Comparison of ENCODE assay signal across 21 mouse cellular contexts in the genomic region with DNA sequence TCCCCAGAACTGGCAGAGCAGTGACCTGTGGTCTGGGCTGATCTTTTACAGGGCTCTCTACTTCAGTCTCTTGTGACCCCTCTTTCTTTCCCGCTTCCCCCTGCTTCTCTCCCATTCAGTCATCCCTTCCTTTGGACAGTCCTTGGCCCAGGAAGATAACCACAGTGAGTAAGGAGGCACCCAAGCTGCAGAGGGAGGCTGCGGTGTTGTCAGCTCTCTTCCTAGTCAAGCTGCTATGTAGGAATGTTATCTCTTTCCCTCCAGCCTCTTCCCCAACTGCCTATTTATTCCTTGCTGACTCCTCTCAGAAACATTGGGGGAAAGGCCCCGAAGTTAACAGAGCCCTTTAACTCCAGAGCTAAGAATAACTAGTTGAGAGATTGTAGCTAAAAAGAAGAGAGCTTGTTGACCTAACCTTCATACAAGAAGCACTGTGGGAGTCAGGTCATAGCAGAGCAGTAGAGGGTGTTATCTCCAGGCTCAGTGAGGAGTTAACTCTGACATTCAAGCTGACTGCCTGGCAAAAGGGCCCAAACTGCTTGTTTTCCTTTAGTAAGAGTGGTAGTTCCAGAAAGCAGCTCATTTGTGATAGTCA. TPM values are rescaled to one million over a fixed set of nuclear protein-coding genes. Genes with fewer than 3 reads are reported as not detected.
DNase-seq lines count a peak whose midpoint lies in the region; ATAC-seq lines count a peak whose summit lies in the region.
"Had no signal": no experiment of that assay in that cellular context is flagged by ENCODE, and none has a peak within 500 bp of the region (broad histone marks: within the 10 kb centered on the region; RNA-seq: fewer than 3 reads in every experiment).

No protein-coding gene starts in this region.

- ATAC-seq in frontal cortex, adult (ENCODE audit: low TSS enrichment): 0 out of 2 replicates have a peak, but pooled peaks have one; percentile 23
- ATAC-seq in kidney, embryonic 16.5 days (ENCODE audit: low FRiP score, low TSS enrichment): peak; percentile 39; the same call in 1 of the 2 replicates
- ATAC-seq in heart, embryonic 14.5 days (ENCODE audit: insufficient number of reproducible peaks, insufficient read depth, low FRiP score, low read depth): no peak
- no peak for ATAC-seq in liver, embryonic 15.5 days (ENCODE audit: insufficient read depth)
- no peak for ATAC-seq in forebrain, embryonic 15.5 days (replicated peaks)
- ATAC-seq: intestine, embryonic 15.5 days; lung, postnatal 0 days; midbrain, embryonic 13.5 days had no signal

- no peak overlapping the region for H3K9ac ChIP-seq in kidney, embryonic 16.5 days (replicated peaks; ENCODE audit: low read length)
- H3K9ac ChIP-seq in heart, embryonic 14.5 days (ENCODE audit: low read length): peak overlapping the region; percentile 38; the same call in 1 of the 2 replicates
- no peak overlapping the region for H3K9ac ChIP-seq in liver, embryonic 15.5 days
- no peak overlapping the region for H3K9ac ChIP-seq in forebrain, embryonic 15.5 days (replicated peaks)
- H3K9ac ChIP-seq: hindbrain, embryonic 12.5 days; intestine, embryonic 15.5 days; limb, embryonic 12.5 days; midbrain, embryonic 13.5 days had no signal

- H3K4me3 ChIP-seq in kidney, embryonic 16.5 days (ENCODE audit: low read length): no peak overlapping the region
- H3K4me3 ChIP-seq in heart, embryonic 14.5 days (ENCODE audit: control insufficient read depth in 1 of 2, insufficient read depth in 1 of 2, low read depth in 1 of 2, low read length in 2 of 2): no peak overlapping the region
- H3K4me3 ChIP-seq in liver, embryonic 15.5 days (replicated peaks): no peak overlapping the region
- no peak overlapping the region for H3K4me3 ChIP-seq in forebrain, embryonic 15.5 days
- H3K4me3 ChIP-seq: hindbrain, embryonic 12.5 days; intestine, embryonic 15.5 days; left cerebral cortex, adult 2 months; limb, embryonic 12.5 days; midbrain, embryonic 13.5 days; myocyte had no signal

- H3K9me3 ChIP-seq in kidney, embryonic 16.5 days (ENCODE audit: low read length): no peaks in the 10 kb centered on the region
- no peaks in the 10 kb centered on the region for H3K9me3 ChIP-seq in heart, embryonic 14.5 days (ENCODE audit: control insufficient read depth, low read length)
- H3K9me3 ChIP-seq in liver, embryonic 15.5 days (replicated peaks): no peaks in the 10 kb centered on the region
- H3K9me3 ChIP-seq in forebrain, embryonic 15.5 days: no peaks in the 10 kb centered on the region
- H3K9me3 ChIP-seq: hindbrain, embryonic 12.5 days; intestine, embryonic 15.5 days; limb, embryonic 12.5 days; midbrain, embryonic 13.5 days had no signal

- H3K36me3 ChIP-seq in kidney, embryonic 16.5 days (ENCODE audit: insufficient read depth, low read length): no peaks in the 10 kb centered on the region
- no peaks in the 10 kb centered on the region for H3K36me3 ChIP-seq in heart, embryonic 14.5 days (ENCODE audit: control insufficient read depth, insufficient read depth, low read length)
- H3K36me3 ChIP-seq in liver, embryonic 15.5 days (replicated peaks): no peaks in the 10 kb centered on the region
- no peaks in the 10 kb centered on the region for H3K36me3 ChIP-seq in forebrain, embryonic 15.5 days
- H3K36me3 ChIP-seq: hindbrain, embryonic 12.5 days; intestine, embryonic 15.5 days; limb, embryonic 12.5 days; midbrain, embryonic 13.5 days had no signal

- H3K4me1 ChIP-seq in kidney, embryonic 16.5 days (ENCODE audit: insufficient read depth, low read length): peaks cover 12% of the 10 kb centered on the region
- H3K4me1 ChIP-seq in heart, embryonic 14.5 days (ENCODE audit: control insufficient read depth in 2 of 2, insufficient read depth in 2 of 2, low read length in 2 of 2): peaks cover 17 to 28% of the 10 kb centered on the region in 2 experiments
- H3K4me1 ChIP-seq in liver, embryonic 15.5 days (replicated peaks): peaks cover 12% of the 10 kb centered on the region; the same call in 1 of the 2 replicates
- no peaks in the 10 kb centered on the region for H3K4me1 ChIP-seq in forebrain, embryonic 15.5 days
- H3K4me1 ChIP-seq: intestine, embryonic 15.5 days had no signal

- H3K27me3 ChIP-seq in kidney, embryonic 16.5 days (ENCODE audit: insufficient read depth, low read length): no peaks in the 10 kb centered on the region
- H3K27me3 ChIP-seq in heart, embryonic 14.5 days (ENCODE audit: control insufficient read depth, insufficient read depth, low read length): no peaks in the 10 kb centered on the region
- H3K27me3 ChIP-seq in liver, embryonic 15.5 days: peaks cover 1% of the 10 kb centered on the region
- peaks cover 12% of the 10 kb centered on the region for H3K27me3 ChIP-seq in forebrain, embryonic 15.5 days

- no peak for DNase-seq in frontal cortex, postnatal 10 days (ENCODE audit: low spot score in 2 of 2)
- no peak for DNase-seq in kidney, adult 18-20 months
- DNase-seq in urinary bladder, postnatal 36 days (ENCODE audit: low spot score in 2 of 2): no peak
- DNase-seq: adrenal gland, postnatal 14 days; cerebellum, postnatal 14 days; gastrocnemius, postnatal 25 days; spleen, adult 18-20 months; thymus, postnatal 14 days had no signal

- WGBS in kidney, embryonic 16.5 days: 25% methylated on average over 3 of the region's 3 CpGs
- WGBS in heart, embryonic 14.5 days: 3% methylated on average over 3 of the region's 3 CpGs
- 13% methylated on average over 3 of the region's 3 CpGs for WGBS in liver, embryonic 15.5 days (ENCODE audit: insufficient replicate concordance)
- WGBS in forebrain, embryonic 15.5 days: 81% methylated on average over 3 of the region's 3 CpGs

- H3K4me2 ChIP-seq in kidney, embryonic 16.5 days (replicated peaks; ENCODE audit: low read depth, low read length): no peak overlapping the region
- peak overlapping the region; percentile 42 for H3K4me2 ChIP-seq in heart, embryonic 14.5 days (ENCODE audit: low read length)
- H3K4me2 ChIP-seq in liver, embryonic 15.5 days: no peak overlapping the region
- H3K4me2 ChIP-seq in forebrain, embryonic 15.5 days (replicated peaks): no peak overlapping the region
- H3K4me2 ChIP-seq: hindbrain, embryonic 12.5 days; intestine, embryonic 15.5 days; limb, embryonic 12.5 days; midbrain, embryonic 13.5 days had no signal

- peak overlapping the region; percentile 19; the same call in 1 of the 2 replicates for H3K27ac ChIP-seq in kidney, embryonic 16.5 days (ENCODE audit: low read length)
- H3K27ac ChIP-seq in heart, embryonic 14.5 days (replicated peaks in 1 of 2; ENCODE audit: control insufficient read depth in 1 of 2, insufficient read depth in 1 of 2, low read depth in 2 of 2, low read length in 2 of 2): peak overlapping the region; percentile 88 to 95
- peak overlapping the region; percentile 38; the same call in 1 of the 2 replicates for H3K27ac ChIP-seq in liver, embryonic 15.5 days (replicated peaks)
- H3K27ac ChIP-seq in forebrain, embryonic 15.5 days (replicated peaks): no peak overlapping the region
- H3K27ac ChIP-seq: hindbrain, embryonic 12.5 days; intestine, embryonic 15.5 days; left cerebral cortex, adult 2 months; limb, embryonic 12.5 days; midbrain, embryonic 13.5 days; stomach, postnatal 0 days had no signal

RNA-seq across cellular contexts. Expression of a gene that starts 5.5 kb away (rescaled TPM):
- polyA plus RNA-seq in kidney, embryonic 16.5 days (2015; fragmentation: Nextera tagmentation; extraction: Ambion mirVana): 7.5 and 7.6 TPM in 2 replicates
- 9.1 and 9.6 TPM in 2 replicates for polyA plus RNA-seq in heart, embryonic 14.5 days (2014; fragmentation: Nextera tagmentation; extraction: Ambion mirVana)
- polyA plus RNA-seq in liver, embryonic 15.5 days (2015; fragmentation: Nextera tagmentation; extraction: Ambion mirVana): 5.1 and 5.5 TPM in 2 replicates
- 1.1 and 1.2 TPM in 2 replicates for polyA plus RNA-seq in forebrain, embryonic 15.5 days (2015; fragmentation: Nextera tagmentation; extraction: Ambion mirVana)

RNA-seq across cellular contexts. Expression of a gene that starts 46.3 kb away (rescaled TPM):
- 0.15 and 0.25 TPM in 2 replicates for polyA plus RNA-seq in kidney, embryonic 16.5 days (2015; fragmentation: Nextera tagmentation; extraction: Ambion mirVana)
- polyA plus RNA-seq in heart, embryonic 14.5 days (2014; fragmentation: Nextera tagmentation; extraction: Ambion mirVana): 0.38 and 0.72 TPM in 2 replicates
- 0.05 and 0.09 TPM in 2 replicates for polyA plus RNA-seq in liver, embryonic 15.5 days (2015; fragmentation: Nextera tagmentation; extraction: Ambion mirVana)
- polyA plus RNA-seq in forebrain, embryonic 15.5 days (2015; fragmentation: Nextera tagmentation; extraction: Ambion mirVana): 2.6 and 2.7 TPM in 2 replicates

Comparison
In these comparisons a context has a peak if more than half of its experiments do, and no peak if none do; other contexts are left out.
1. ATAC-seq: peak in frontal cortex, adult (single experiment) and kidney, embryonic 16.5 days (single experiment); none in heart, embryonic 14.5 days (single experiment), liver, embryonic 15.5 days (single experiment) and forebrain, embryonic 15.5 days (single experiment).